Mouse (Mus musculus): ENCODE measurements around the gene Chtop. TPM values are rescaled to one million over a fixed set of nuclear protein-coding genes. Genes with fewer than 3 reads are reported as not detected.

Gene Chtop
- polyA plus RNA-seq (2015; fragmentation: Nextera tagmentation; extraction: Ambion mirVana): 118 and 125 TPM in 2 replicates

DNA sequence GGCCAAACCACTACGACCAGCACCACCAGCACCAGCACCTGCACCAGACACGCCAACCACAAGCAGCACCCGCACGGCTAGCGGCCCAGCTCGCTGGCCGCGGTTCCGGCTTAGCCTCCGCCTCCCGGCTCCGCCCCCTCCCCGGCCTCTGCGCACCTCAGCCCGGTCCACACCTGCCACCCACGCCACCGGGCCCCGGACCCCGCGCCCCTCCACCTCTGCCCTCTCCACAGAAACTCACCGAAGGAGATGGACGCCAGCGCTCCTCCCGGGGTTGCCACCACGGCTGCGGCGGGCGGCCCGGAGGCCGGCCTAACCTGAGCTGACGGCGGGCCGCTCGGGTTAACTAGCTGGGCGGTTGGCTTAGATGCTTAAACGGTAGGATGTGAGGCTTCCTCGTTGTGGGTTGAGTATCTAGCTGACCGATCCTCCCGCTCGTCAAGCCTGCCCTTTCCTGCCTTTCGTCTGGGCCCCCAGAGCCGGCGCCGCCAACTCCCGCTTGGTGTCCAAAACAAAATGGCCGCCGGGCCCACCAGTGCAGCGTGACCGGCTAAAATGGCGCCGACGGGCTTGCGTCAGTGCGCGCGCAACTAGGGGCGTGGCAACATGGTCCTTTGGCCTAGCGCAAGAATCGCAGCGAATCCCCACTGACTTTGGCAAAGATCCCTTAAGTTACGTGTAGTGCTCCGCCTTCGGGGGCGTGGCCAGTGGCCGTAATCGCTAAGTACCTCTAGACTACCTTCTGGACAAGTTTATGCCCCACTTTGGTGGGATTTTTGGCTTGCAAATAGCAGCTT, at the start of gene Chtop:
Gene Chtop (minus strand): TSS at position 549 of the 797 bp plus-strand sequence.
- Histone ChIP-seq H3K27me3 (ENCODE audit: control insufficient read depth, insufficient read depth, low read depth, low read length) (no peaks in the 10 kb centered on the region), H3K4me1 (replicated peaks; ENCODE audit: control insufficient read depth, insufficient read depth, low read length) (peaks cover 24% of the 10 kb centered on the region), H3K9ac (ENCODE audit: low read length) (peak within 1 kb of the TSS; percentile 99), H3K9me3 (ENCODE audit: control insufficient read depth, low read length) (no peaks in the 10 kb centered on the region), H3K4me3 (ENCODE audit: low read length) (peak within 1 kb of the TSS; percentile 98), H3K27ac (ENCODE audit: low read length) (peak within 1 kb of the TSS; percentile 93), H3K36me3 (ENCODE audit: control insufficient read depth, insufficient read depth, low read length) (peaks cover 18% of the 10 kb centered on the region), H3K4me2 (ENCODE audit: low read depth, low read length) (peak within 1 kb of the TSS; percentile 86)
- under 1% methylated on average over 60 of the region's 66 CpGs for WGBS
- ATAC-seq (ENCODE audit: low read depth): peak; percentile 94

DNA sequence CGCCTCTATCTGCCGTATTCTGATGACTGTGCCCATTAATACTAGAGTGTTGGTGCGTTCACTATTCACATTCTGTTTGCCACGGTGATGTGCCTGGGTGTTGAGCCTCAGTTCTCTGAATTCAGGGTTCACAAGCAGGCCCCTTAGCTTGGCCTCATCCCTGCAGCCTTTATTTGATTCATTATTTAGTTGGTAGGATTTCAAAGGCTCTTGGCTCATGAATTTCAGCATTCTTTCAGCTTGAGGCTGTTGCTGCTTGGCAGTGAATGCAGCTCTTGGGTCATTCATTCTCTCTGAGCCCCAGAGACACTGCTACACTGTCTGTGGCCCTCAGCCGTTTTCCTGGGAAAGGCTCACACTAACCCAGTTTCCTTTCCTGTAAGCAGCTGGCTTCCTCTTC, 46.7 kb upstream of the Chtop start:
- no peak overlapping the region for H3K4me3 ChIP-seq (ENCODE audit: low read length)
- no peaks in the 10 kb centered on the region for H3K36me3 ChIP-seq (ENCODE audit: control insufficient read depth, insufficient read depth, low read length)
- H3K9ac ChIP-seq (ENCODE audit: low read length): no peak overlapping the region
- H3K4me2 ChIP-seq (ENCODE audit: low read depth, low read length): no peak overlapping the region
- no peak for ATAC-seq (ENCODE audit: low read depth)
- H3K27me3 ChIP-seq (ENCODE audit: control insufficient read depth, insufficient read depth, low read depth, low read length): no peaks in the 10 kb centered on the region
- no peaks in the 10 kb centered on the region for H3K4me1 ChIP-seq (replicated peaks; ENCODE audit: control insufficient read depth, insufficient read depth, low read length)
- H3K9me3 ChIP-seq (ENCODE audit: control insufficient read depth, low read length): no peaks in the 10 kb centered on the region
- WGBS: 55% methylated on average over 5 of the region's 5 CpGs
- no peak overlapping the region for H3K27ac ChIP-seq (ENCODE audit: low read length)

DNA sequence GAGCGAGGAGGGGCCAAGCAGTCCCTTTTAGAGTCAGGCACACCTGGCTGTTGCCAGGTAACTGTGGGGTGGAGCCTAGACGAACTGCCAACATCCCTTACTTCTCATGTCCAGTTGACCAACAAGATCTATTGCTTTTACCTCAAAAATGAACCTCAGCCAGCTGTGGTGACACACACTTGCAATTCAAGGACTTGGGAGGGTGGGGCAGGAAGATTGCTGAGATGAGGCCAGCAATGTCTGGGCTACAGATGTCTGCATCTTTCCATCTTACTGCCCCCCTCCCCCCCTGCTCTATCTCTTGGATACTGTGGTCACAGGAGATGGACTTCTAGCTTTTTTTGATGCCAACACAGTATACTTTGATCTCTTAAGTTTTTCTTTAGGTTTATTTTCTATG, 42.9 kb upstream of the Chtop start:
- no peaks in the 10 kb centered on the region for H3K27me3 ChIP-seq (ENCODE audit: control insufficient read depth, insufficient read depth, low read depth, low read length)
- no peaks in the 10 kb centered on the region for H3K36me3 ChIP-seq (ENCODE audit: control insufficient read depth, insufficient read depth, low read length)
- no peaks in the 10 kb centered on the region for H3K4me1 ChIP-seq (replicated peaks; ENCODE audit: control insufficient read depth, insufficient read depth, low read length)
- 80% methylated on average over 2 of the region's 2 CpGs for WGBS
- no peak overlapping the region for H3K9ac ChIP-seq (ENCODE audit: low read length)
- H3K9me3 ChIP-seq (ENCODE audit: control insufficient read depth, low read length): no peaks in the 10 kb centered on the region
- no peak overlapping the region for H3K27ac ChIP-seq (ENCODE audit: low read length)
- no peak for ATAC-seq (ENCODE audit: low read depth)
- H3K4me2 ChIP-seq (ENCODE audit: low read depth, low read length): no peak overlapping the region
- no peak overlapping the region for H3K4me3 ChIP-seq (ENCODE audit: low read length)

DNA sequence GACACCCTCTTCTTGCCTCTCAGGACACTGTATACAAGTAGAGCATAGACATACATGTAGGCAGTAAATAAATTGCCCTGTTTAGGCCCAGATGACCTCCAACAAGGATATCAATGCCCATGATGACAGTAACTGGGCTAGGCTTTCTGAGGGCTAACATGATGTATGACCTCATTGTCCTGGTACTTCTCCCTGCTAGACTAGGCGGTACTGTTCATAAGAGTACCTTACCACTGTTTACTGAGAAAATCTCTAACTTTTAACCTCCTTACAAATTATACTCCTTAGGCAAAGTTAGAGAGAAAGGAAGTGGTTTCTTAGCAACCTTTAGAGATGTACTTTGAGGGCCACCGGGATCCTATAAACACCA, 41.1 kb upstream of the Chtop start:
- no peaks in the 10 kb centered on the region for H3K36me3 ChIP-seq (ENCODE audit: control insufficient read depth, insufficient read depth, low read length)
- no peaks in the 10 kb centered on the region for H3K27me3 ChIP-seq (ENCODE audit: control insufficient read depth, insufficient read depth, low read depth, low read length)
- no peak overlapping the region for H3K4me3 ChIP-seq (ENCODE audit: low read length)
- no peaks in the 10 kb centered on the region for H3K9me3 ChIP-seq (ENCODE audit: control insufficient read depth, low read length)
- H3K9ac ChIP-seq (ENCODE audit: low read length): no peak overlapping the region
- H3K27ac ChIP-seq (ENCODE audit: low read length): no peak overlapping the region
- 76% methylated on average over 2 of the region's 2 CpGs for WGBS
- H3K4me2 ChIP-seq (ENCODE audit: low read depth, low read length): no peak overlapping the region
- ATAC-seq (ENCODE audit: low read depth): no peak
- no peaks in the 10 kb centered on the region for H3K4me1 ChIP-seq (replicated peaks; ENCODE audit: control insufficient read depth, insufficient read depth, low read length)

DNA sequence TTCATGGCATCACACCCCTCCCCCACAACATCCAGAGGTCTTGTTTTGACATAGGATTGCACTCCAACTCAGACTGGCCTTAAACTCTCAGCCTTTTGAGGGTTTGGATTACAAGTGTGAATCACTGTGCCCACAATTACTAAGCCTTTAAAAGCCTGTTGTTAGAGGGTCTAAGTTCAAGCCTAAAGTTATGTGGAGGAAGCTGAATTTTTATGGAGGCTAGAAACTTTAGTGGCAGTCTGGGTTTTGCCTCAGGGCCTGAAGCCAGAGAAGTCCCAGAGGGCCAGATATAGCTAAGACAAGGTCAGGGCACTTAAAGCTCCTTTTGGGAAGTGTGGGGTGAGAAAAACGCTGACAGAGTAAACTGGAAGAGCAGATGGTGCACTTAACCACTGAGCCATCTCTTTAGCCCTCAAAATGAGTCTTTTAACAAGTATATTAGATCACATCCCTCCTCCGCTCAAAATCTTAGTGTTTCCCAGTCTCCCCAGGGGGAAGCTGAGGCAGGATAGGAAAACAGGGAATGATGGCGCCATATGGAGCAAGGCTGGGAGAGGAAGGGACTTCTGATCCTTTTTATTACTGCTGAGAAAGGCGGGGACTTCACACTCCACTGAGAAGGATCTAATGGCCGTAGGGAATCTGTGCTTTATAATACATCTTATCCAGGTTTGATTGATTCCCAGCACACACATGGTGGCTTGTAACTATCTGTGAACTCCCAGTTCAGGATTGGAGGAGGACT, 40.5 kb upstream of the Chtop start:
- WGBS: 58% methylated on average over 5 of the region's 5 CpGs
- no peaks in the 10 kb centered on the region for H3K27me3 ChIP-seq (ENCODE audit: control insufficient read depth, insufficient read depth, low read depth, low read length)
- H3K9ac ChIP-seq (ENCODE audit: low read length): no peak overlapping the region
- no peak overlapping the region for H3K4me3 ChIP-seq (ENCODE audit: low read length)
- H3K9me3 ChIP-seq (ENCODE audit: control insufficient read depth, low read length): no peaks in the 10 kb centered on the region
- H3K4me1 ChIP-seq (replicated peaks; ENCODE audit: control insufficient read depth, insufficient read depth, low read length): no peaks in the 10 kb centered on the region
- no peak overlapping the region for H3K4me2 ChIP-seq (ENCODE audit: low read depth, low read length)
- no peak for ATAC-seq (ENCODE audit: low read depth)
- H3K27ac ChIP-seq (ENCODE audit: low read length): no peak overlapping the region
- no peaks in the 10 kb centered on the region for H3K36me3 ChIP-seq (ENCODE audit: control insufficient read depth, insufficient read depth, low read length)

DNA sequence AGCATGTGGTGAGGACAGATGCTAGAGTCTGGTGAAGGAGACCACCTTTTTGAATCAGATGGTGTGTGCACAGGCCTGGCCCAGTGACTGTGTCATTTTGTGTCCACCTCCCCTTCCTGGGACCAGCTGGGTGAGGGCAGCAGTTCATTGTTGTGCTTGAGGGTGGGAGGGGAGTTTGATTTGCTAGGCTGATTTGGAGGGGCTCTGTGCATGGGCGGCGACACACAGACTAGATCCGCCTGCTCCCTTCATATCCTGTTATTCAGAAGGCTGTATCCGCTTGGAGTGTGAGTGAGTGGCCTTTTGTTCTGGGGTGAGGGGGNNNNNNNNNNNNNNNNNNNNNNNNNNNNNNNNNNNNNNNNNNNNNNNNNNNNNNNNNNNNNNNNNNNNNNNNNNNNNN, 31.6 kb upstream of the Chtop start:
- Histone ChIP-seq H3K36me3 (ENCODE audit: control insufficient read depth, insufficient read depth, low read length) (no peaks in the 10 kb centered on the region), H3K27me3 (ENCODE audit: control insufficient read depth, insufficient read depth, low read depth, low read length) (no peaks in the 10 kb centered on the region), H3K4me1 (replicated peaks; ENCODE audit: control insufficient read depth, insufficient read depth, low read length) (no peaks in the 10 kb centered on the region; the same call in 1 of the 2 replicates), H3K27ac (ENCODE audit: low read length) (peak overlapping the region; percentile 58), H3K9ac (ENCODE audit: low read length) (peak overlapping the region; percentile 63), H3K9me3 (ENCODE audit: control insufficient read depth, low read length) (no peaks in the 10 kb centered on the region), H3K4me3 (ENCODE audit: low read length) (peak overlapping the region; percentile 35), H3K4me2 (ENCODE audit: low read depth, low read length) (peak overlapping the region; percentile 26)
- 35% methylated on average over 4 of the region's 4 CpGs for WGBS
- peak; percentile 68 for ATAC-seq (ENCODE audit: low read depth)

DNA sequence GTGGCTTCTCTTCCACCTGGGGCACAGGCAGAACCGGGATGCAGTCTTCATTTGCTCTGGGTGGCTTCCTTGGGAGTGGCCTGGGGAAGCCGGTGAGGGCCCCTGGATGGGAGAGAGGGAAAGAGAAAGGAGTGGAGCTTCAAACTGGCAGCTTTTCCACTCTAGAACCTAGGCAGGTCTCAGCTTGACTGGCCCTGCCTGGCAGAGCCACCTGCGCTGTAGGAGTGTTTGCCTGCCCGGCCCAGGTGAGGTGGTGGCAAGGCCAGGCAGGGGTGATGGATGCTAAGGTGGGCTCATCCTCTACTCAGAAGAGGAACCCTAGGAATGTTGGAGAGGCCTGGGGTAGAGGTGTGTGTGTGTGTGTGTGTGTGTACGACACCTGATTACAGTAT, 28.6 kb upstream of the Chtop start:
- H3K4me3 ChIP-seq (ENCODE audit: low read length): peak overlapping the region; percentile 43
- no peak for ATAC-seq (ENCODE audit: low read depth)
- peak overlapping the region; percentile 82 for H3K27ac ChIP-seq (ENCODE audit: low read length)
- peak overlapping the region; percentile 43 for H3K4me2 ChIP-seq (ENCODE audit: low read depth, low read length)
- H3K36me3 ChIP-seq (ENCODE audit: control insufficient read depth, insufficient read depth, low read length): no peaks in the 10 kb centered on the region
- H3K9ac ChIP-seq (ENCODE audit: low read length): peak overlapping the region; percentile 53
- H3K27me3 ChIP-seq (ENCODE audit: control insufficient read depth, insufficient read depth, low read depth, low read length): no peaks in the 10 kb centered on the region
- WGBS: 57% methylated on average over 5 of the region's 5 CpGs
- no peaks in the 10 kb centered on the region for H3K9me3 ChIP-seq (ENCODE audit: control insufficient read depth, low read length)
- no peaks in the 10 kb centered on the region; the same call in 1 of the 2 replicates for H3K4me1 ChIP-seq (replicated peaks; ENCODE audit: control insufficient read depth, insufficient read depth, low read length)

DNA sequence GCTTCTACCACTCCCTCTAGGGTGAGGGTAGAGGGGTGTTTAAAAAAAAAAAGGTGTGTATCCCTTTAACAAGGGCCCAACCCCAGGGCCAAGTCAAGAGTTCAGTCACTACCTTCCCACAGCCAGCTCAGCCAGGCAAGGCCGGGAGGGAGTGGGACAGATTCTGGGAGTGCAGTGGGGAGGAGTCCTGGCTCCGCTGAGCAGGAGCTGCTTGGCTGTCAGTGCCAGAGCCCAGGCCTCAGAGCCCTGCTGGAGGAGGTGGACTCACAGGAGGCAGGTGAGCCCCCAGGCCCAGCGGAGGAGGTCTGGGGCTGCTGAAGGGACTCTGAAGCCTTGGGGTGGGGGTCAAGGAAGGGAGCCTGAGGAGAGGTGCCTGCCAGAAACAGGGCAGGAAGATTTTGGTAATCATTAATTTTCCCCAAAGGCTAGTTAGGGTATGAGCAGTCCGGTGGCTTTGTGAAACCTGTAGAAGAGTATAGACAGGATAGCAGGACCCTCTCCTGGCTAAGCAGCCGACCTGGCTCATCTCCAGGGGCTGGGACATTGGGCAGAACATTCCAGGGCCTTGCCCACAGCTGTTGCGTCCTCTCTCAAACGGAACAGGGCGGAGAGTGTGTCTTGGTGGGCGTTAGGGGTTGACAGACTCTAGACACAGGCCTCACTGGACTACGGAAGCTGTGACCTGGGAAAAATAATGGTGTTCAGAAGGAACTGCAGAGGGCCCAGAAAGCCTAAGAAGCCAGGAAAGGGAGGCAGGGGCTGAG, 28.0 kb upstream of the Chtop start, which contains the start of gene S100a16:
Gene S100a16 (plus strand): TSS at position 114 of the 764 bp plus-strand sequence.
- Histone ChIP-seq H3K4me1 (replicated peaks; ENCODE audit: control insufficient read depth, insufficient read depth, low read length) (no peaks in the 10 kb centered on the region; the same call in 1 of the 2 replicates), H3K27ac (ENCODE audit: low read length) (peak within 1 kb of the TSS; percentile 82), H3K4me3 (ENCODE audit: low read length) (peak within 1 kb of the TSS; percentile 43), H3K9ac (ENCODE audit: low read length) (peak within 1 kb of the TSS; percentile 53), H3K27me3 (ENCODE audit: control insufficient read depth, insufficient read depth, low read depth, low read length) (no peaks in the 10 kb centered on the region), H3K36me3 (ENCODE audit: control insufficient read depth, insufficient read depth, low read length) (no peaks in the 10 kb centered on the region), H3K4me2 (ENCODE audit: low read depth, low read length) (peak within 1 kb of the TSS; percentile 43), H3K9me3 (ENCODE audit: control insufficient read depth, low read length) (no peaks in the 10 kb centered on the region)
- peak; percentile 90 for ATAC-seq (ENCODE audit: low read depth)
- WGBS: 28% methylated on average over 10 of the region's 10 CpGs

DNA sequence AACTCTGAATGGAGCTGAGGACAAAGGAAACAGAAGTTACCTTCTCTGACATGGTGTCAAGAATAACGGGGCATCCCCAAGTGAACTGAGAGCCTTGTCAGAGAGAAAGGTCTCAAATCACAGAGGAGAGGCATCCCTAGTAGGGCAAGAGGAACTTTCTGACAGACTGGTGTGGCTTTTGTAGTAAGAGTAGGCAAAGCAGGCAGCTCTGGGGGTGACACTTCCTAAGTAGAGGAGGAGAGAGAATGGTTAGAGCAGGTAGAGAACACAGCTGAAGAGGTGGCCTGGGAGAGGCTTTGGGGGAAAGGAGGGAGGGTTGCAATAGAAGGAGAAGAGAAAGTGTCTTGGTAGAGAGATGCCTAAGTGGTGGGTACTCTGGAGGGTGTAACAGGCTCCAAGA, 26.1 kb upstream of the Chtop start:
- 60% methylated on average over 1 of the region's 1 CpGs for whole genome bisulfite sequencing

More for the DNA sequence above, 26.1 kb upstream of the Chtop start:
- no peak for ATAC-seq (ENCODE audit: low read depth)
- Histone ChIP-seq H3K9ac (ENCODE audit: low read length) (no peak overlapping the region), H3K9me3 (ENCODE audit: control insufficient read depth, low read length) (no peaks in the 10 kb centered on the region), H3K36me3 (ENCODE audit: control insufficient read depth, insufficient read depth, low read length) (no peaks in the 10 kb centered on the region), H3K27ac (ENCODE audit: low read length) (no peak overlapping the region), H3K4me2 (ENCODE audit: low read depth, low read length) (no peak overlapping the region), H3K4me1 (replicated peaks; ENCODE audit: control insufficient read depth, insufficient read depth, low read length) (no peaks in the 10 kb centered on the region; the same call in 1 of the 2 replicates), H3K4me3 (ENCODE audit: low read length) (no peak overlapping the region), H3K27me3 (ENCODE audit: control insufficient read depth, insufficient read depth, low read depth, low read length) (no peaks in the 10 kb centered on the region)
